Mouse (Mus musculus): ENCODE data around the gene Chn1.

GRCm38 (mm10) chr2:73588951-73589350, 186.2 kb downstream of the Chn1 start:
- no peak for TF ChIP-seq CTCF (IDR thresholded peaks at IDR 0.05; ENCODE audit: low read depth, low read length)
- TF ChIP-seq POLR2AphosphoS5 (IDR thresholded peaks at IDR 0.05; ENCODE audit: insufficient replicate concordance, low read depth, low read length): no peak
- TF ChIP-seq TAL1 (conservative IDR thresholded peaks at IDR 0.05; ENCODE audit: low read depth, low read length): no peak
- TF ChIP-seq GATA1 (IDR thresholded peaks at IDR 0.05; ENCODE audit: borderline replicate concordance, low read length): no peak
